Mouse (Mus musculus) liver, embryonic 15.5 days (tissue): ENCODE data around the gene Srrm3. TPM values are rescaled to one million over a fixed set of nuclear protein-coding genes. Genes with fewer than 3 reads are reported as not detected.

Experiments used
- ATAC-seq: fragments of 200-750 bp; cut with Nextera tagmentation; 2 replicates; pipeline ENCODE4 v1.8.0; 2017; ENCODE audit warnings: moderate number of reproducible peaks, mild to moderate bottlenecking, moderate library complexity; ENCODE audit not compliant: insufficient read depth
- H3K27ac ChIP-seq: fragments of 300-500 bp; sonication (generic); replicated peaks from 2 replicates; pipeline ENCODE4 v1.5.1; 2015; ENCODE audit warnings: mild to moderate bottlenecking, inconsistent platforms
- H3K27me3 ChIP-seq: fragments of 300-500 bp; sonication (generic); 2 replicates; pipeline ENCODE4 v1.6.1; 2015; ENCODE audit warnings: mild to moderate bottlenecking, inconsistent platforms
- H3K36me3 ChIP-seq: fragments of 300-500 bp; sonication (generic); replicated peaks from 2 replicates; pipeline ENCODE4 v1.6.1; 2015; ENCODE audit warnings: moderate library complexity, mild to moderate bottlenecking, inconsistent platforms
- H3K4me1 ChIP-seq: fragments of 300-500 bp; sonication (generic); replicated peaks from 2 replicates; pipeline ENCODE4 v1.6.1; 2015; ENCODE audit warnings: inconsistent platforms
- H3K4me2 ChIP-seq: fragments of 300-500 bp; sonication (generic); 2 replicates; pipeline ENCODE4 v1.6.1; 2015; ENCODE audit warnings: moderate library complexity, mild to moderate bottlenecking, inconsistent platforms
- H3K4me3 ChIP-seq: fragments of 300-500 bp; sonication (generic); replicated peaks from 2 replicates; pipeline ENCODE4 v1.5.1; 2015; ENCODE audit warnings: mild to moderate bottlenecking, inconsistent platforms
- H3K9ac ChIP-seq: fragments of 300-500 bp; sonication (generic); 2 replicates; pipeline ENCODE4 v1.6.1; 2015; ENCODE audit warnings: moderate library complexity, mild to moderate bottlenecking, inconsistent platforms
- H3K9me3 ChIP-seq: fragments of 300-500 bp; sonication (generic); replicated peaks from 2 replicates; pipeline ENCODE4 v1.6.1; 2016; ENCODE audit warnings: inconsistent platforms
- WGBS: fragments of 180-500 bp; shearing (Covaris S2); methylation state at CpG from one replicate; pipeline ENCODE4 v1.1.7; 2015; ENCODE audit warnings: mixed read lengths; ENCODE audit not compliant: insufficient replicate concordance; 5-methylcytosine and 5-hydroxymethylcytosine counted together
- polyA plus RNA-seq: library from polyadenylated mRNA; unstranded; fragments of >200 nt; fragmentation: Nextera tagmentation; extraction: Ambion mirVana; gene quantifications from 2 replicates; pipeline ENCODE4 v1.2.1, GENCODE M21; 2015

Srrm3 gene
- 0.02 TPM in 1 of 2 replicates, not detected in the other for polyA plus RNA-seq

DNA sequence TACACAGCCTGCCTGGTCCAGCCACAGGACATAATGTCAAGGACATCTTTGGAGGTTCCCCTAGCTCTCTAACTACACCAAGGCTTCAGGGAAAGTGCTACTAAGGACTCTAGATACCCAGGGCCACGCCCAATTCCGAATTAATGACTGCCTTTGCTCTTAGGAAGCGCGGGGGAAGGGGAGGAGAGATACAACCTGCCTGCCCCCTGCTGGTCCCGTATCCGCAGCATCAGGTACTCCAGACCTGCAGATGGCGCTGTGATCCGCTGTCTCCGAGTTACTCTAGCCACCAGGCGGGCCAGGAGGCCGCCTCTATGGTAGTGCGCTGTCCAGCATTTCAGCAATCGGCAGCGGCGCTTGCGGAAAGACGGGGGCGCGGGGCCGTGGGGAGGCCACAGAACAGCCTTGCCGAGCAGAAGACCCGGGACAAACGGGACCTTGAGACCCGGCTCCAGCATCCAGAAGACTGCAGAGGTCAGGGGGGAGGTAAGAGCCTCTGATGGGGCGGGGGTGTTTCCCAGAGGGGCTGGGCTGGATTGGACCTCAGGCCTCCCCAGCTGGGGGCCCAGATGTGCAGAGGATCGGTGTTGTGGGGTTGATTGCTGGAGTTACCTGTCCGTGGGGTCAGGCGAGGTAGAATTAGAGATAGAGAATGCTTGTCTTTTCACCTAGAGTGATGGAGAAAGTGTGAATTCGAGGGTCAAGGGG, at the start of gene Srrm3:
TSS of gene Srrm3 (plus strand) at position 336 of the 708 bp plus-strand sequence.
- no peak within 1 kb of the TSS for H3K4me3 ChIP-seq
- no peaks in the 10 kb centered on the region for H3K36me3 ChIP-seq
- WGBS: 3% methylated on average over 29 of the region's 29 CpGs
- H3K27me3 ChIP-seq: peaks cover 11% of the 10 kb centered on the region
- H3K4me2 ChIP-seq: no peak within 1 kb of the TSS
- no peak within 1 kb of the TSS for H3K27ac ChIP-seq
- H3K9ac ChIP-seq: no peak within 1 kb of the TSS
- peak; percentile 34; the same call in 1 of the 2 replicates for ATAC-seq
- no peaks in the 10 kb centered on the region for H3K9me3 ChIP-seq
- peaks cover 5% of the 10 kb centered on the region; the same call in 1 of the 2 replicates for H3K4me1 ChIP-seq

DNA sequence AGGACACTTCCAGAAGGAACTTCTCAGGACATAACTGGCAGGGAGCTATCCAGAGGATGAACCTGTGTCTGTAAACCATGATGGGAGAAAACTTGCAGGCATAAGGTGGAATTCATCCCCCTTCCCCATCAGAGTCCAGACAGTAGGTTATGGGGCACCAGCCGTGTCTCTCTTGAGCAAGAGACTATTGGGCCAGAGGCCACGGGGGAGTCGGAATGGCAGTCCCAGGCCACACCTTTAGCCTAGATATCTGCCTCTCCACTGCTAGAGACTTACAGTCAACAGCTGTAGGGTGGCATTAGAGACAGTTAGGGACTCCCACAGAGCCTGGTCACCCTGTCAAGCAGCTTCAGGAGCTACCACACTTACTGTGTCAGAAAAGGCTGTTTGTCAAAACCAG, 44.8 kb upstream of the Srrm3 start:
- Histone ChIP-seq H3K27me3 (no peaks in the 10 kb centered on the region), H3K9me3 (no peaks in the 10 kb centered on the region), H3K36me3 (no peaks in the 10 kb centered on the region), H3K4me2 (no peak overlapping the region), H3K4me3 (no peak overlapping the region), H3K9ac (no peak overlapping the region), H3K4me1 (no peaks in the 10 kb centered on the region), H3K27ac (no peak overlapping the region)
- ATAC-seq: no peak
- 64% methylated on average over 3 of the region's 3 CpGs for WGBS

DNA sequence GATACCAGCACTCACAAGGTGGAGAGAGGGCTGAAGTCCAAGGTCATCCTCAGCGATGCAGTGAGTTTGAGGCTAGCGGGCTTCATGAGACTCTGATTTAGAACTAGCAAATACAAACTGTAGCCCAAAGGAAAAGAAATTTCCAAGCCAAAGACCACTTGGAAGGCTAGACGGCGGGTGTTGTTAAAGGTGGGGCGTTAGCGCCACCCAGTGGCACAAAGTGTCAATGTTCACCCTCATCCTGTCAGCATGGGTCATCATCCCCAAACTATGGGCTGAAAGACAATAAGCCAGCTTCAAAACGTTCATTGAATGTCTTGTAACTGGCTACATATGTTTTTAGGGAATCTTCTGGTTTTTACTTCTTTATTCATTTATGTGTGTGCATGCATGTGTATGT, 43.2 kb upstream of the Srrm3 start:
- no peaks in the 10 kb centered on the region for H3K27me3 ChIP-seq
- no peak overlapping the region for H3K9ac ChIP-seq
- H3K36me3 ChIP-seq: no peaks in the 10 kb centered on the region
- no peak for ATAC-seq
- no peak overlapping the region for H3K27ac ChIP-seq
- no peaks in the 10 kb centered on the region for H3K9me3 ChIP-seq
- no peak overlapping the region for H3K4me2 ChIP-seq
- WGBS: 3% methylated on average over 7 of the region's 7 CpGs
- H3K4me3 ChIP-seq: no peak overlapping the region
- no peaks in the 10 kb centered on the region for H3K4me1 ChIP-seq

GRCm38 (mm10) chr5:135764971-135765370, 41.7 kb upstream of the Srrm3 start:
- Histone ChIP-seq H3K27ac (no peak overlapping the region), H3K9ac (no peak overlapping the region), H3K4me2 (no peak overlapping the region), H3K36me3 (no peaks in the 10 kb centered on the region), H3K4me1 (no peaks in the 10 kb centered on the region), H3K4me3 (no peak overlapping the region), H3K9me3 (no peaks in the 10 kb centered on the region), H3K27me3 (no peaks in the 10 kb centered on the region)
- 42% methylated on average over 3 of the region's 3 CpGs for WGBS
- no peak for ATAC-seq

GRCm38 (mm10) chr5:135772519-135772918, 34.2 kb upstream of the Srrm3 start:
- Histone ChIP-seq H3K4me2 (no peak overlapping the region), H3K4me3 (no peak overlapping the region), H3K36me3 (no peaks in the 10 kb centered on the region), H3K27ac (no peak overlapping the region), H3K27me3 (0 out of 2 replicates have a peak, but pooled peaks cover 2% of the 10 kb centered on the region), H3K4me1 (peaks cover 11% of the 10 kb centered on the region), H3K9me3 (no peaks in the 10 kb centered on the region), H3K9ac (no peak overlapping the region)
- ATAC-seq: no peak
- 10% methylated on average over 3 of the region's 3 CpGs for WGBS

DNA sequence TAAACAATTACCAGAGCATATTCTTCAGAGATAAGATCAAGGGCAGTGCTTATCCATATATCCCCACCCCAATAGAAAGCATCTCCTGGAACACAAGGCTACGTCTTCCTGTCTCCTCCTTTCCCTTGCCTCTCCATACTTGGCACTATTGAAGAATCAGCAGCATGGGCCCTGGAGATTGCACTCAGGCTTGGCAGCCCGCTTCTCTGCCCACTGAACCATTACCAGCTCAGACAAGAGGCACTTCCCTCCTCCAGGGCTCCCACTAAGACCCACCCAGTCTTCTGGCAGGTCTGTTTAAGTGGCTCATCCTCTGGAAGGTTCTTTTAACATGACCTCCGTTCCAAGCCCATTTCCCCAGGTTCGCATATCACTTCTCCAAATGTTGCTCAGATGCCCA, 30.1 kb upstream of the Srrm3 start:
- Histone ChIP-seq H3K27ac (no peak overlapping the region), H3K36me3 (peaks cover 4% of the 10 kb centered on the region), H3K27me3 (no peaks in the 10 kb centered on the region), H3K4me3 (no peak overlapping the region), H3K4me1 (peaks cover 43% of the 10 kb centered on the region), H3K9ac (no peak overlapping the region), H3K9me3 (no peaks in the 10 kb centered on the region), H3K4me2 (no peak overlapping the region)
- ATAC-seq: no peak
- WGBS: 68% methylated on average over 4 of the region's 4 CpGs

DNA sequence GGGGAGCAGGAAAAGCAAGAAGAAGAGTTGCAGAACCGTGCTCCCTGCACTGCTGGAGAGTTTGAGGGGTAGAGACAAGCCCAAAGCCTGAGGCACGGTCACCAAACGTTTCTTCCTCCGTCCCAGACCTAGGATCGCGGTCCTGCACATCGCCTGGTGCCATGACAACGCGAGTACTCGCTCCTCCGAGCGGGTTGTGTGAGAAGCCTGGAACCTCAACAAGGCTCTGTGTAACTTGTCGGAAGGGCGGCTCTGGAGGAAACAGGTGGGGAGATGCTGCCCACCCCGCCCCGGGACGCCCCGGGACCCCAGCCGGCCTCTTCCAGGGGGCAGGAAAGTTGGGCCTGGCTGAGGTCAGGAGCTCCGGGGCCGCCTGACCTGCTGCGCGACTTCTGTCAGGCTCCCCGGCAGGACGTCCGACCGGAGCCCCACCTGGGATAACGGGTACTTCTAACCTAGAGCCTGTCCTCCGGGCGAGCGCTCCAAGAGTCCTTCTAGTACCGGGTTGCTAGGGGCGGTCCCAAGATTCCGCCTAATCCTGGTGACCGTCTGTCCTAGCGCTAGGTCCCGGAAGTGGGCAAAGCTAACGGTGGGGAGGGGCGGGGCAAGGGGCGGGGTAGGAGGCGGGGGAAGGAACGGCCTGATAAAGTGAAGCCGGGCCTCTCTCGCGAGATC, 28.8 kb upstream of the Srrm3 start, which contains the start of gene Styxl1:
TSS of gene Styxl1 (minus strand) at position 590 of the 675 bp plus-strand sequence.
- under 1% methylated on average over 45 of the region's 45 CpGs for WGBS
- H3K27ac ChIP-seq: peak within 1 kb of the TSS; percentile 97
- no peaks in the 10 kb centered on the region for H3K27me3 ChIP-seq
- H3K4me3 ChIP-seq: peak within 1 kb of the TSS; percentile 97
- no peaks in the 10 kb centered on the region for H3K9me3 ChIP-seq
- ATAC-seq: peak; percentile 91
- peaks cover 14% of the 10 kb centered on the region for H3K36me3 ChIP-seq
- H3K4me2 ChIP-seq: peak within 1 kb of the TSS; percentile 94
- H3K9ac ChIP-seq: peak within 1 kb of the TSS; percentile 94
- H3K4me1 ChIP-seq: peaks cover 55% of the 10 kb centered on the region

DNA sequence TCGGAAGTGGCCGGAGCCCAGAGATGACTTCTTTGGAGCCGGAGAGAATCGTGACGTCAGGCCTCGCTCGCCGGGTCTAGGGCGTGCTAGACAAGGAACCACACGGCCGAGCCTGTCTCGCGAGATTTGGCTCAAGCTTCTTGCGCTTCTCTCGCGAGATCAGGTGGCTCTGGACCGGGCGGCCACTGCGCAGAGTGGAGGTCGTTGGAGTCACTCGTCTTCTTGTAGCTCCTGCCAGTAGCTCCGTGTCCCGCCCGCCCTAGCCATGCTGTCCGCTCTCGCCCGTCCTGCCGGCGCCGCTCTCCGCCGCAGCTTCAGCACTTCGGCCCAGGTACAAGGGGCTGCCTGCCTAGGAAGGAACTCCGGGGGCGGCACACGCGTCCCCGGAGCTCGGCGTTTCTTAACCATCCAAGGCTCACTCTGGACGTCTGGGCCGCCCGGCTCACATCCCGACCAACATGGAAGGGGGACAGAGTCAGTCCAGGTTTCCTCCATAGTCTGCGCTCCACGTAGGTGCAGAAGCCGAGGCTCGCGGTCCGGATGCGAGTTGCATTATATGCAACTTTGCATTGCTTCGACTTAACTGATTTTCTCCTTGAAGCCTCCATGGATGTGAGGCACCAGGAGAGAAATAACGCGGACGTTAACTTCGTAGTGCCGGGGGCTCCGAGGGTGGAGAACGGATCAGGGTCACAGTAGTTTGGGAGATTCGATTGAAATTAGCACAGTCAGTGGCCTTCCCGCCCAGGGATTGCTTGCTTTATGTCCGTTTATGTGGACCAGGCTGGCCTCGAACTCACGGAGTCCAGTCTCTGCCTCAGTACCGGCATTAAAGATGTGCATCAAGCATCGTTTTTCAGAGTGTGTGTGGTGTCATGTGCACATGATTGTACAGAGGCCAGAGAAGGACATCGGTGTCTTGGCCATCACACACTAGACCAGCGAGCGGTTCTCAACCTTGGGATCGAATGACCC, 27.9 kb upstream of the Srrm3 start, which contains the start of gene Mdh2:
TSS of gene Mdh2 (plus strand) at position 10 of the 975 bp plus-strand sequence.
- Histone ChIP-seq H3K27me3 (no peaks in the 10 kb centered on the region), H3K4me3 (peak within 1 kb of the TSS; percentile 97), H3K4me2 (peak within 1 kb of the TSS; percentile 94), H3K9ac (peak within 1 kb of the TSS; percentile 94), H3K36me3 (peaks cover 22% of the 10 kb centered on the region), H3K9me3 (no peaks in the 10 kb centered on the region), H3K27ac (peak within 1 kb of the TSS; percentile 97), H3K4me1 (peaks cover 56% of the 10 kb centered on the region)
- WGBS: under 1% methylated on average over 70 of the region's 70 CpGs
- ATAC-seq: peak; percentile 95

DNA sequence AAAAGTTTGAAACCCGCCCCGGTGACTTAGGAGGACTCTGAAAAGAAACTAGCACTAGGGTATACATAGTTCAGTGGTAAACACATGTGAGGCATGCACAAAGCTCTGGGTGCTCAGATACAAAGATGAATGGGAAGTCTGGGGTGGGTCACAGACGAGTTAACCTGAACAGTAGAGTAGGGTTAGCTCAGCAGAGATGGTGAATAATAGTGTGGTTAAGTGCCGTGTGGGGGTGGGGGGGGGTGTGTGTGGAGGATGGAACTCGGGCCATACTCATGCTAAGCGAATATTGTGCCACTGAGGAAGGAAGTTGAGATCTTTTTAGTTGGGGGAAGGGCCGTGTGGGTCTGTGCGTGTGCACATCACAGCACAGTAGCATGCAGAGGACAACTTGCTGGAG, 26.4 kb upstream of the Srrm3 start:
- ATAC-seq: no peak
- Histone ChIP-seq H3K27me3 (no peaks in the 10 kb centered on the region), H3K4me3 (peak overlapping the region; percentile 97), H3K4me2 (peak overlapping the region; percentile 94), H3K9ac (peak overlapping the region; percentile 94; the same call in 1 of the 2 replicates), H3K27ac (no peak overlapping the region), H3K36me3 (peaks cover 38% of the 10 kb centered on the region), H3K4me1 (peaks cover 56% of the 10 kb centered on the region), H3K9me3 (no peaks in the 10 kb centered on the region)
- 36% methylated on average over 8 of the region's 8 CpGs for WGBS

- H3K36me3 ChIP-seq: peaks cover 63% of the 10 kb centered on the region
Observed at GRCm38 (mm10) chr5:135782901-135783300, 23.8 kb upstream of the Srrm3 start.

More at GRCm38 (mm10) chr5:135782901-135783300, 23.8 kb upstream of the Srrm3 start:
- ATAC-seq: no peak
- Histone ChIP-seq H3K4me3 (no peak overlapping the region), H3K27ac (no peak overlapping the region), H3K27me3 (no peaks in the 10 kb centered on the region), H3K4me2 (no peak overlapping the region), H3K4me1 (peaks cover 42% of the 10 kb centered on the region), H3K9ac (no peak overlapping the region), H3K9me3 (no peaks in the 10 kb centered on the region)
- WGBS: 76% methylated on average over 4 of the region's 4 CpGs
